Mouse (Mus musculus) forebrain, embryonic 12.5 days (tissue): ENCODE data around the gene Traf4. TPM values are rescaled to one million over a fixed set of nuclear protein-coding genes. Genes with fewer than 3 reads are reported as not detected.
A peak's percentile ranks its signal among the peaks of the same experiment; 100 is the strongest.

Source experiments
- ATAC-seq: fragments of 200-750 bp; cut with Nextera tagmentation; 2 replicates; pipeline ENCODE4 v1.8.0; 2017; ENCODE audit warnings: moderate TSS enrichment; ENCODE audit not compliant: low FRiP score
- H3K27ac ChIP-seq: fragments of 300-500 bp; sonication (generic); 2 replicates; pipeline ENCODE4 v1.5.1; 2016; ENCODE audit warnings: mild to moderate bottlenecking
- H3K27me3 ChIP-seq: fragments of 300-500 bp; sonication (generic); 2 replicates; pipeline ENCODE4 v1.6.1; 2016; ENCODE audit warnings: mild to moderate bottlenecking
- H3K36me3 ChIP-seq: fragments of 300-500 bp; sonication (generic); replicated peaks from 2 replicates; pipeline ENCODE4 v1.6.1; 2016; ENCODE audit warnings: mild to moderate bottlenecking
- H3K4me1 ChIP-seq: fragments of 300-500 bp; sonication (generic); 2 replicates; pipeline ENCODE4 v1.6.1; 2016
- H3K4me2 ChIP-seq: fragments of 300-500 bp; sonication (generic); 2 replicates; pipeline ENCODE4 v1.6.1; 2016; ENCODE audit warnings: mild to moderate bottlenecking, moderate library complexity
- H3K4me3 ChIP-seq: fragments of 300-500 bp; sonication (generic); replicated peaks from 2 replicates; pipeline ENCODE4 v1.5.1; 2016; ENCODE audit warnings: mild to moderate bottlenecking
- H3K9ac ChIP-seq: fragments of 300-500 bp; sonication (generic); 2 replicates; pipeline ENCODE4 v1.6.1; 2016; ENCODE audit warnings: mild to moderate bottlenecking
- H3K9me3 ChIP-seq: fragments of 300-500 bp; sonication (generic); 2 replicates; pipeline ENCODE4 v1.6.1; 2016
- WGBS: fragments of 180-500 bp; shearing (Covaris S2); methylation state at CpG from one replicate; pipeline ENCODE4 v1.1.7; 2016; 5-methylcytosine and 5-hydroxymethylcytosine counted together
- polyA plus RNA-seq: library from polyadenylated mRNA; unstranded; fragments of >200 nt; fragmentation: Nextera tagmentation; extraction: Ambion mirVana; gene quantifications from 2 replicates; pipeline ENCODE4 v1.2.1, GENCODE M21; 2016

Gene Traf4
- 121 and 127 TPM in 2 replicates for polyA plus RNA-seq

DNA sequence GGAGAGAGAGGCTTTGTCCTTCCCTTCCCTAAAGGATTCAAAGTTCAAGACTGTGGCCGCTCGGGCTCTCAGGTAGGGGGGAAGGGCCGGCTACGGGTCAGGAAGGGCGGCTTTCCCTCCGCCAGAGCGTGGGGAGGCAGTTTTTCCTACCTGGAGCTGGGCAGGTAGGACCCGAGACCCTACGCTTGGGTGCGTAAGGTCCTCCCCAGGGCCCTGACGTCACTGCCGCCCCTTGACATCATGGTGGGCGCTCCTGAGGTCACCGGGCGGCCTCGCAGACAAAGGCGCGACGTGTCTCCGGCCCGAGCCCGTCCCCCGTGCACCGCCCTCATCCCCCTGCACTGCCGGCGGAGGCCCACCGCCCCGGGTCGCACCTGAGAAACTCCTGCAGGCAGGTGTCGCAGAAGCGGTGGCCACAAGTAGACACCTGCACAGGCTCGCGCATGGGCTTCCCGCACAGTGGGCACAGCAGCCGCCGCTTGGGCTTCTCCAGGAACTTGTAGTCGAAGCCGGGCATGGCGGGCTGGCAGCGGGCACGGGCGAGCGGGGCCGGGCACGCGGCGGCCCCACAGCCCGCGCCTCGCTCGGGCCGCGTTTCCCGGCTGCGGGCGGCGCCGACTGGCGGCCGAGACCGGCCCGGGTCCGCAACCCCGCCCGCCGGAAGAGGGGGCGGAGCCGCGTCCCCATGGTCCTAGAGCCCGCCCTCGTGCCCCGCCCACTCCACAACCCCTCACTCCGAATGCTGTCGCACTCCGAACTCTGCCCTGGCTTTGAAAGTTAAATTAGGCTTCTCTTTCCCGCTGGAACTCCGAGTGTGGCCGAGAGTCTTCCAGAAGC, at the start of gene Traf4:
Traf4 (minus strand) TSS at position 666 of the 837 bp plus-strand sequence.
- WGBS, result under 1% methylated on average over 78 of the region's 78 CpGs
- Histone ChIP-seq H3K4me2 (peak within 1 kb of the TSS; percentile 84), H3K27ac (peak within 1 kb of the TSS; percentile 99), H3K9ac (peak within 1 kb of the TSS; percentile 99), H3K4me1 (peaks cover 29% of the 10 kb centered on the region), H3K9me3 (no peaks in the 10 kb centered on the region), H3K36me3 (peaks cover 28% of the 10 kb centered on the region), H3K4me3 (peak within 1 kb of the TSS; percentile 99), H3K27me3 (peaks cover 5% of the 10 kb centered on the region; the same call in 1 of the 2 replicates)
- peak; percentile 83 for ATAC-seq

- H3K4me3 ChIP-seq, result no peak overlapping the region
- no peak overlapping the region for H3K4me2 ChIP-seq
- no peaks in the 10 kb centered on the region for H3K27me3 ChIP-seq
- ATAC-seq, result no peak
- H3K9me3 ChIP-seq, result no peaks in the 10 kb centered on the region
- H3K4me1 ChIP-seq, result no peaks in the 10 kb centered on the region
- 96% methylated on average over 14 of the region's 14 CpGs for WGBS
- H3K36me3 ChIP-seq, result peaks cover 97% of the 10 kb centered on the region
- no peak overlapping the region for H3K9ac ChIP-seq
- no peak overlapping the region for H3K27ac ChIP-seq
Observed at GRCm38 (mm10) chr11:78213086-78213817, 47.9 kb upstream of the Traf4 start.

DNA sequence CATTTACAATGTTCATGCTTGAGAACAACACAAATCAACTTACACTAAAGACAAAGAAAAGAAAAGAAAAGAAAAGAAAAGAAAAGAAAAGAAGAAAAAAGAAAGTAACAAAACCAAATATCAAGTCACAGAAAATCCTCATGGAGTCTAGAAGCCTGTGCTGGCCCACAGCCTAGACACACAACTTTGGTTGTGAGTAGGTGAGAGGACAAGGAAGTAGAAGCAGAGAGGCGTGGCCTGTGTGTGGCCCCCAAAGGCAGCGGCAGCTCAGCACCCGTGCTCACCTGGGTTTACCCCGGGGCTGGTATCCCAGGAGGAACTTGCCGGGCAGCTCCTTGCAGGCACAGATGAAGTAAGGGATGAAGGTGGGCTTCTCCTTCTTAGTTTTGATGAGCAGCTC, 46.1 kb upstream of the Traf4 start:
- Histone ChIP-seq H3K4me2 (no peak overlapping the region), H3K36me3 (peaks cover 99% of the 10 kb centered on the region), H3K9ac (no peak overlapping the region), H3K27ac (no peak overlapping the region), H3K4me1 (no peaks in the 10 kb centered on the region), H3K9me3 (no peaks in the 10 kb centered on the region), H3K4me3 (no peak overlapping the region), H3K27me3 (no peaks in the 10 kb centered on the region)
- no peak for ATAC-seq
- 92% methylated on average over 5 of the region's 5 CpGs for WGBS

DNA sequence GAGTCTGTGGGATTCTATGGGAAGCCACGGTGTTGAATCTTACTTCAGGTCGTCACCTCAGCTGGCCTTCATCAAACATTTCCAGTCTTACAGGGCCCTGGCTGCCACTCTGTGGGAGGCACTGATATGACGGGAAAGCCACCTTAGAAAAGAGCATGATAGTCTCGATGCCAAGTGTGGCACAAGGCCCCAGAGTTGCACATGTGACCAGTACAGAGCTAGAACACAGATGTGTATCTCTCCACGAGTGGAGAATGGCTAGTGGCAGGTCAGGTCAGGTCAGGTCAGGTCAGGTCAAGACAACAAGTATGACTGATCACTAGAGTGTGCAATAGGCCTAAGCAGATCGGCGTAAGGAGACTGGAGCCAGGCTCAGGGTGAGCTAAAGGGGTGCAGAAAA, 45.2 kb upstream of the Traf4 start:
- ATAC-seq, result no peak
- WGBS, result 87% methylated on average over 7 of the region's 7 CpGs

GRCm38 (mm10) chr11:78209886-78210285, 44.5 kb upstream of the Traf4 start:
- Histone ChIP-seq H3K9ac (no peak overlapping the region), H3K27me3 (no peaks in the 10 kb centered on the region), H3K4me1 (peaks cover 7% of the 10 kb centered on the region), H3K27ac (no peak overlapping the region), H3K36me3 (peaks cover 97% of the 10 kb centered on the region), H3K4me3 (no peak overlapping the region), H3K9me3 (no peaks in the 10 kb centered on the region), H3K4me2 (no peak overlapping the region)
- ATAC-seq, result no peak
- 93% methylated on average over 6 of the region's 6 CpGs for WGBS

More for the DNA sequence above, 45.2 kb upstream of the Traf4 start:
- H3K4me2 ChIP-seq, result no peak overlapping the region
- no peaks in the 10 kb centered on the region for H3K9me3 ChIP-seq
- H3K36me3 ChIP-seq, result peaks cover 99% of the 10 kb centered on the region
- H3K9ac ChIP-seq, result no peak overlapping the region
- H3K4me1 ChIP-seq, result peaks cover 6% of the 10 kb centered on the region
- no peak overlapping the region for H3K4me3 ChIP-seq
- no peaks in the 10 kb centered on the region for H3K27me3 ChIP-seq
- no peak overlapping the region for H3K27ac ChIP-seq

DNA sequence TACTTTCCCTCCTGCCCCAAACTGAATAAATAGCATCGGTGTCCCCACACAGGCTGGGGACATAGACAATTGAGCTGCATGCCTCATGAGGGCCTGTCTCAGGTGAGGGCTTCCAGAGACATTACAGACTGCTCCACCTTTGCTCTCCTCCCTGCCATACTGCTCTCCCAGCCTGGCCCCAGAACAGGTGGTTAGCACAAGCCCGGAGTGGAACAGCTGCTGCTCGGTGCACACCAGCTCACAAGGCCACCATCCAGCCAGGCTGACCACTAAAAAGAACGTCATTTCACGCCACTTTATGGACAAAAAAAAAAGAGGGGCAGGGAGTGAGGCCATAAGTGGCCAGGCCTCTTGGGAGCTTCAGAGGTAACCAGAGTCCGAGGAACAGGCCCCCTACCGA, 41.8 kb upstream of the Traf4 start:
- Histone ChIP-seq H3K27me3 (no peaks in the 10 kb centered on the region), H3K27ac (no peak overlapping the region), H3K9ac (no peak overlapping the region), H3K4me3 (no peak overlapping the region), H3K4me1 (peaks cover 7% of the 10 kb centered on the region), H3K4me2 (no peak overlapping the region), H3K9me3 (no peaks in the 10 kb centered on the region), H3K36me3 (peaks cover 84% of the 10 kb centered on the region)
- no peak for ATAC-seq
- 90% methylated on average over 7 of the region's 7 CpGs for WGBS

DNA sequence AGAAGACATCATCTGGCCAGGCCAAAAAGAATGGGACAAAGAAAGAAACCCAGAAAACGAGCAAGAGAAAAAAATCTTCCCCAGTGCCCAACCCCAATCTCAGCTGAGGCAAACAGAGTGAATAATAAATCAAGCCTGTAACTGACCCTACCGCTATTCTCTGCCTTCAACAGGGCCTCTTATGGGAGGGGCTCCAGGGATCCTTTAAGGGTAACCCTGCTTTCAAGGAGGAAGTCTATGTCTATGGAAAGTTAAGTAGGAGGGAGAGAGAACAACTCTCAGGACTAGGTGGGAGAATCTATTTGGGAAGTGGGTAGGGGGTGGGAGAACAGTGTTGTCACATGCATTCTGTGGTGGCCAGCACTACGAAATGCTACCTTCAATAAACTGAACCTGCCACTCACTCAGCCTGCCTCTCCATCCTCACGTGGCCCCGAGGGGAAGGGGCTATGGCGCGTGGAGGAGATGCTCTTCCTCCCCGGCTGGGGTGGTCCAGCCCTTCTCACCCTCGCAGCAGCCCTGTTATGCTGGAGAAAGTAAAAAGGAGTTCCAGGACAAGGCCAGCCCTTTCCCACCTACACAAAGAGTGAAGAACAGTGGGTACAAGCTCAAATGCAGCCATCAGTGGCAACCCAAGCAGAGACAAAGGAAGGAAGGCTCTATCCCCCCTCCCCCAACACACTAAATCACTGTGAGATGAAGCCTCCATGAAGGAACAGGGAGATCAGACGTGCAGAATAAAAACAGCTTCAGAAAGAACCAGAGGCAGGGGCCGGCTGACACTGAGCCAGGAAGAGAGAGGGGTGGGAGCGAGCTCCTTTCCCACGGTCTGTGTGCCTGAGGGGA, 40.2 kb upstream of the Traf4 start:
- Histone ChIP-seq H3K4me3 (no peak overlapping the region), H3K36me3 (peaks cover 69% of the 10 kb centered on the region), H3K4me2 (no peak overlapping the region), H3K9me3 (no peaks in the 10 kb centered on the region), H3K27ac (peak overlapping the region; percentile 48), H3K4me1 (peaks cover 7% of the 10 kb centered on the region), H3K27me3 (no peaks in the 10 kb centered on the region), H3K9ac (no peak overlapping the region)
- WGBS, result 73% methylated on average over 13 of the region's 13 CpGs
- ATAC-seq, result no peak

DNA sequence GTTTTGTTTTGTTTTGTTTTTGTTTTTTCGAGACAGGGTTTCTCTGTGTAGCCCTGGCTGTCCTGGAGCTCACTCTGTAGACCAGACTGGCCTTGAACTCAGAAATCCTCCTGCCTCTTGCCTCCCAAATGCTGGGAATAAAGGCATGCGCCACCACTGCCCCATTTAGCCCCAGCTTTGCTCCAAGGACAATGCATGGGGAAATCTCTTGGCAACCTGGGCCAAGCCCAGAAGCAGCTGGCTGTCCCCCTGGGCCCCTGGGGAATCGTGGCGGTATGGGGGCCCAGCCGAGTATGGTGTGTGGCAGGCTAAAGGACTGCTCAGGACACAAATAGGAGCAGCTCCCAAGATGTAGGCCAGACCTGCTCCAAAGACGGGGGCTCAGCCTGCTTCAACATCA, 38.9 kb upstream of the Traf4 start:
- Histone ChIP-seq H3K27ac (0 out of 2 replicates have a peak overlapping the region, but pooled peaks have one; percentile 5), H3K9me3 (no peaks in the 10 kb centered on the region), H3K9ac (no peak overlapping the region), H3K4me2 (no peak overlapping the region), H3K36me3 (peaks cover 56% of the 10 kb centered on the region), H3K4me3 (no peak overlapping the region), H3K4me1 (peaks cover 7% of the 10 kb centered on the region), H3K27me3 (no peaks in the 10 kb centered on the region)
- ATAC-seq, result no peak
- 85% methylated on average over 6 of the region's 6 CpGs for WGBS

GRCm38 (mm10) chr11:78202372-78202771, 37.0 kb upstream of the Traf4 start:
- Histone ChIP-seq H3K27ac (no peak overlapping the region), H3K9ac (no peak overlapping the region), H3K4me1 (peaks cover 7% of the 10 kb centered on the region), H3K4me2 (no peak overlapping the region), H3K36me3 (peaks cover 37% of the 10 kb centered on the region), H3K4me3 (no peak overlapping the region), H3K9me3 (no peaks in the 10 kb centered on the region), H3K27me3 (no peaks in the 10 kb centered on the region)
- no peak for ATAC-seq
- 94% methylated on average over 3 of the region's 3 CpGs for WGBS

GRCm38 (mm10) chr11:78195101-78195863, 29.9 kb upstream of the Traf4 start:
- Histone ChIP-seq H3K36me3 (peaks cover 30% of the 10 kb centered on the region), H3K4me1 (peaks cover 13% of the 10 kb centered on the region), H3K27me3 (0 out of 2 replicates have a peak, but pooled peaks cover 4% of the 10 kb centered on the region), H3K4me3 (peak overlapping the region; percentile 33), H3K9me3 (no peaks in the 10 kb centered on the region), H3K27ac (no peak overlapping the region), H3K9ac (no peak overlapping the region), H3K4me2 (peak overlapping the region; percentile 48)
- no peak for ATAC-seq
- 59% methylated on average over 23 of the region's 23 CpGs for WGBS

DNA sequence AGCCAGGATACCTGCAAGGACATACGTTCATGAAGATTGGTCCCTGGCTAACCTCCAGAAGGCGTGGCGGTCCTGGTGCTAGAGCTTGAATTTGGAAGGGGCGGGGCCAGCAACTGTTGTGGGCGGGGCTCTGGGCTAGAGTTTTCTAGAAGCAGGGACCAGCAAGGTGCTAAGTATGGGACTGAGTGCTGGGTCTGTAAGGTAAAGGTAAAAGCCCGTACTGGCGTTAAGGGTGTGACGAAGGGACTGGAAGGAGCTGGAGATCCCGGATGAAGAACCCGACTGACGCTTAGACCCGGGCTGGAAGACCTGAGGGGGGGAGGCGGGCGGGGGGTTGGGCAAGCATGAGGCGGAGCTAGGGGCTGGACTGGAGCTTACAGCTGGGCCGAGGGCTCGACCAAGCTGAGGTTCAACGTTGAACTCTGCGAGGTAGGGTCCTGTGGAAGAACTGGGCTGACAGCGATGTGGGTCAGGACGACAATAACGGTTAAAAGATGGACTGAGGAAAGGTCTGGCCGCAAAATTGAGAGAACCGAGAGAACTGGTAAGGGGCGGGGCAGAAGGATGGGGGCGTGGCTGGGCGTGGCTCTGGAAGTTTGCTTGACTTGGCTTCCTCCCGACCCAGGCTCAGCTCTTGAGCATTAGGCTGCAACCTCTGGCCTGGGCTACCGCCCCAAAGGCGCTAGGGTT, 29.2 kb upstream of the Traf4 start:
- H3K27me3 ChIP-seq, result 0 out of 2 replicates have a peak, but pooled peaks cover 4% of the 10 kb centered on the region
- no peak overlapping the region for H3K27ac ChIP-seq
- no peak overlapping the region for H3K9ac ChIP-seq
- peak overlapping the region; percentile 33 for H3K4me3 ChIP-seq
- ATAC-seq, result peak; percentile 55
- peaks cover 20% of the 10 kb centered on the region for H3K4me1 ChIP-seq
- peaks cover 31% of the 10 kb centered on the region for H3K36me3 ChIP-seq
- no peaks in the 10 kb centered on the region for H3K9me3 ChIP-seq
- peak overlapping the region; percentile 48 for H3K4me2 ChIP-seq
- 6% methylated on average over 30 of the region's 30 CpGs for WGBS
